Mouse (Mus musculus): ENCODE measurements at regions not wholly inside any gene's neighbourhood (a gene's known extent, or its start where the extent isn't known, plus 50 kb on each side); places are given as distances from the start of the nearest gene placed in this dataset.

GRCm38 (mm10) chr14:104871203-104871602 lies 305.9 kb downstream of the Rbm26 start:
- no peaks in the 10 kb centered on the region for H3K4me1 ChIP-seq (ENCODE audit: control insufficient read depth, insufficient read depth, low read length)
- H3K27ac ChIP-seq (ENCODE audit: insufficient read depth, low read length) = no peak overlapping the region
- no peak overlapping the region for H3K9ac ChIP-seq (ENCODE audit: low read depth, poor library complexity, severe bottlenecking)
- H3K4me3 ChIP-seq (ENCODE audit: low read depth, low read length) = no peak overlapping the region
- H3K9me3 ChIP-seq (replicated peaks; ENCODE audit: control insufficient read depth, insufficient read depth, low read length, poor library complexity, severe bottlenecking) = no peaks in the 10 kb centered on the region
- TF ChIP-seq CTCF (IDR thresholded peaks at IDR 0.05; ENCODE audit: low read depth, low read length) = no peak
- no peak for TF ChIP-seq POLR2A (IDR thresholded peaks at IDR 0.05; ENCODE audit: insufficient read depth, low read length)
- TF ChIP-seq EP300 (IDR thresholded peaks at IDR 0.05; ENCODE audit: insufficient read depth, low read depth, low read length) = no peak
- no peaks in the 10 kb centered on the region for H3K36me3 ChIP-seq (ENCODE audit: control insufficient read depth, insufficient read depth, low read length, poor library complexity, severe bottlenecking)
- H3K27me3 ChIP-seq (ENCODE audit: control insufficient read depth, insufficient read depth, low read length, poor library complexity, severe bottlenecking) = no peaks in the 10 kb centered on the region

- TF ChIP-seq CTCF (IDR thresholded peaks at IDR 0.05; ENCODE audit: low read depth, low read length) (no peak), POLR2A (IDR thresholded peaks at IDR 0.05; ENCODE audit: insufficient read depth, low read length) (no peak), EP300 (IDR thresholded peaks at IDR 0.05; ENCODE audit: insufficient read depth, low read depth, low read length) (no peak)
- no peaks in the 10 kb centered on the region for H3K9me3 ChIP-seq (replicated peaks; ENCODE audit: control insufficient read depth, insufficient read depth, low read length, poor library complexity, severe bottlenecking)
- no peak overlapping the region for H3K27ac ChIP-seq (ENCODE audit: insufficient read depth, low read length)
- H3K27me3 ChIP-seq (ENCODE audit: control insufficient read depth, insufficient read depth, low read length, poor library complexity, severe bottlenecking) = no peaks in the 10 kb centered on the region
- H3K4me1 ChIP-seq (ENCODE audit: control insufficient read depth, insufficient read depth, low read length) = no peaks in the 10 kb centered on the region
- no peak overlapping the region for H3K4me3 ChIP-seq (ENCODE audit: low read depth, low read length)
- H3K9ac ChIP-seq (ENCODE audit: low read depth, poor library complexity, severe bottlenecking) = no peak overlapping the region
- no peaks in the 10 kb centered on the region for H3K36me3 ChIP-seq (ENCODE audit: control insufficient read depth, insufficient read depth, low read length, poor library complexity, severe bottlenecking)
Observed at GRCm38 (mm10) chr14:104867540-104867939, 309.6 kb downstream of the Rbm26 start.

DNA sequence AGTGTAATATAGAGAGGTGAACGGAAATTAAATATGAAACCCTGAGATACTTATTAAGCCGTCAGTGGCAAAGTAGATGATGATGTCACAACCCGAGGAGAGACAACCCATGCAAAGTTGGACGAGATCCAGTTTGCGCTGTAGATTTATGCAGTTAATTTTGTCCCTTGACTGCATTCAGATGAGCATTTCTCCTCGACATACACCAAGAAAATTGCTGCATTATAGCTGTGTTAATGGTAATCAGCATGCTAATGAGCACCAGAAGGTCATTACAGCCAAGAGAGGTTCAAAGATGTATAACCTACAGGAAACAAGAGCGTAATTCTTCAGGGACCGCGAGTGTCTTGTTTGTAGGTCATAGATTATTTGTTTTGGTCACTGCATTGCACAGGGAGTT lies 313.2 kb downstream of the Rbm26 start:
- Histone ChIP-seq H3K27ac (ENCODE audit: insufficient read depth, low read length) (no peak overlapping the region), H3K9me3 (replicated peaks; ENCODE audit: control insufficient read depth, insufficient read depth, low read length, poor library complexity, severe bottlenecking) (no peaks in the 10 kb centered on the region), H3K36me3 (ENCODE audit: control insufficient read depth, insufficient read depth, low read length, poor library complexity, severe bottlenecking) (no peaks in the 10 kb centered on the region), H3K4me1 (ENCODE audit: control insufficient read depth, insufficient read depth, low read length) (no peaks in the 10 kb centered on the region), H3K9ac (ENCODE audit: low read depth, poor library complexity, severe bottlenecking) (no peak overlapping the region), H3K27me3 (ENCODE audit: control insufficient read depth, insufficient read depth, low read length, poor library complexity, severe bottlenecking) (no peaks in the 10 kb centered on the region), H3K4me3 (ENCODE audit: low read depth, low read length) (no peak overlapping the region)
- TF ChIP-seq CTCF (IDR thresholded peaks at IDR 0.05; ENCODE audit: low read depth, low read length) (no peak), POLR2A (IDR thresholded peaks at IDR 0.05; ENCODE audit: insufficient read depth, low read length) (no peak), EP300 (IDR thresholded peaks at IDR 0.05; ENCODE audit: insufficient read depth, low read depth, low read length) (no peak)

GRCm38 (mm10) chr14:104855913-104856312 lies 321.2 kb downstream of the Rbm26 start:
- TF ChIP-seq POLR2A (IDR thresholded peaks at IDR 0.05; ENCODE audit: insufficient read depth, low read length) (no peak), EP300 (IDR thresholded peaks at IDR 0.05; ENCODE audit: insufficient read depth, low read depth, low read length) (no peak), CTCF (IDR thresholded peaks at IDR 0.05; ENCODE audit: low read depth, low read length) (no peak)
- no peak overlapping the region for H3K4me3 ChIP-seq (ENCODE audit: low read depth, low read length)
- H3K4me1 ChIP-seq (ENCODE audit: control insufficient read depth, insufficient read depth, low read length) = no peaks in the 10 kb centered on the region
- no peak overlapping the region for H3K27ac ChIP-seq (ENCODE audit: insufficient read depth, low read length)
- no peaks in the 10 kb centered on the region for H3K27me3 ChIP-seq (ENCODE audit: control insufficient read depth, insufficient read depth, low read length, poor library complexity, severe bottlenecking)
- H3K36me3 ChIP-seq (ENCODE audit: control insufficient read depth, insufficient read depth, low read length, poor library complexity, severe bottlenecking) = no peaks in the 10 kb centered on the region
- no peak overlapping the region for H3K9ac ChIP-seq (ENCODE audit: low read depth, poor library complexity, severe bottlenecking)
- H3K9me3 ChIP-seq (replicated peaks; ENCODE audit: control insufficient read depth, insufficient read depth, low read length, poor library complexity, severe bottlenecking) = no peaks in the 10 kb centered on the region

- Histone ChIP-seq H3K36me3 (ENCODE audit: control insufficient read depth, insufficient read depth, low read length, poor library complexity, severe bottlenecking) (no peaks in the 10 kb centered on the region), H3K9me3 (replicated peaks; ENCODE audit: control insufficient read depth, insufficient read depth, low read length, poor library complexity, severe bottlenecking) (no peaks in the 10 kb centered on the region), H3K9ac (ENCODE audit: low read depth, poor library complexity, severe bottlenecking) (no peak overlapping the region), H3K4me3 (ENCODE audit: low read depth, low read length) (no peak overlapping the region), H3K27me3 (ENCODE audit: control insufficient read depth, insufficient read depth, low read length, poor library complexity, severe bottlenecking) (no peaks in the 10 kb centered on the region), H3K4me1 (ENCODE audit: control insufficient read depth, insufficient read depth, low read length) (no peaks in the 10 kb centered on the region), H3K27ac (ENCODE audit: insufficient read depth, low read length) (no peak overlapping the region)
- TF ChIP-seq CTCF (IDR thresholded peaks at IDR 0.05; ENCODE audit: low read depth, low read length) (no peak), POLR2A (IDR thresholded peaks at IDR 0.05; ENCODE audit: insufficient read depth, low read length) (no peak), EP300 (IDR thresholded peaks at IDR 0.05; ENCODE audit: insufficient read depth, low read depth, low read length) (no peak)
Observed at GRCm38 (mm10) chr14:104849274-104849673, 326.8 kb upstream of the Rnf219 start.

GRCm38 (mm10) chr14:104827404-104827803 lies 305.0 kb upstream of the Rnf219 start:
- H3K27me3 ChIP-seq (ENCODE audit: control insufficient read depth, insufficient read depth, low read length, poor library complexity, severe bottlenecking) = no peaks in the 10 kb centered on the region
- no peak overlapping the region for H3K4me3 ChIP-seq (ENCODE audit: low read depth, low read length)
- H3K9me3 ChIP-seq (replicated peaks; ENCODE audit: control insufficient read depth, insufficient read depth, low read length, poor library complexity, severe bottlenecking) = no peaks in the 10 kb centered on the region
- H3K36me3 ChIP-seq (ENCODE audit: control insufficient read depth, insufficient read depth, low read length, poor library complexity, severe bottlenecking) = no peaks in the 10 kb centered on the region
- no peak overlapping the region for H3K27ac ChIP-seq (ENCODE audit: insufficient read depth, low read length)
- H3K9ac ChIP-seq (ENCODE audit: low read depth, poor library complexity, severe bottlenecking) = no peak overlapping the region
- no peaks in the 10 kb centered on the region for H3K4me1 ChIP-seq (ENCODE audit: control insufficient read depth, insufficient read depth, low read length)
- TF ChIP-seq POLR2A (IDR thresholded peaks at IDR 0.05; ENCODE audit: insufficient read depth, low read length) = no peak
- TF ChIP-seq CTCF (IDR thresholded peaks at IDR 0.05; ENCODE audit: low read depth, low read length) = no peak
- TF ChIP-seq EP300 (IDR thresholded peaks at IDR 0.05; ENCODE audit: insufficient read depth, low read depth, low read length) = no peak
